Mouse (Mus musculus) activated CD4-positive, CD25-positive, alpha-beta regulatory T cell, adult 4 months (primary cell): ENCODE measurements at regions not wholly inside any gene's neighbourhood (a gene's known extent, or its start where the extent isn't known, plus 50 kb on each side); places are given as distances from the start of the nearest gene placed in this dataset.
"Not testable (repeated sequence)": the region's sequence is repeated elsewhere in the genome, so short reads cannot be mapped to it uniquely, and the experiment has no call there.

Experiments used
- ATAC-seq: one replicate; pipeline ENCODE4 v1.8.0; 2017

- ATAC-seq = no peak
These were observed 147.7 kb downstream of the Tmem121 start for GRCm38 (mm10) chr12:113333399-113333798.

GRCm38 (mm10) chr12:113333853-113334252 is 148.1 kb downstream of the Tmem121 start:
- ATAC-seq = not testable (repeated sequence)

- no peak for ATAC-seq
These were observed 151.5 kb downstream of the Tmem121 start for GRCm38 (mm10) chr12:113337271-113337670.

GRCm38 (mm10) chr12:113338891-113339290 is 150.4 kb upstream of the Adam6b start:
- no peak for ATAC-seq

GRCm38 (mm10) chr12:113341046-113341445 is 148.3 kb upstream of the Adam6b start:
- ATAC-seq = no peak

GRCm38 (mm10) chr12:113355132-113355531 is 134.2 kb upstream of the Adam6b start:
- no peak for ATAC-seq

- ATAC-seq = no peak
These were observed 131.2 kb upstream of the Adam6b start for GRCm38 (mm10) chr12:113358077-113358476.

GRCm38 (mm10) chr12:113360032-113360431 is 129.3 kb upstream of the Adam6b start:
- no peak for ATAC-seq

- ATAC-seq = peak; percentile 90
These were observed 126.8 kb upstream of the Adam6b start for GRCm38 (mm10) chr12:113362409-113363038.

GRCm38 (mm10) chr12:113364023-113364422 is 125.3 kb upstream of the Adam6b start:
- no peak for ATAC-seq

- ATAC-seq = no peak
These were observed 124.9 kb upstream of the Adam6b start for GRCm38 (mm10) chr12:113364437-113364836.

GRCm38 (mm10) chr12:113365783-113366182 is 123.5 kb upstream of the Adam6b start:
- ATAC-seq = no peak

- ATAC-seq = no peak
These were observed 122.9 kb upstream of the Adam6b start for GRCm38 (mm10) chr12:113366394-113366793.

GRCm38 (mm10) chr12:113401578-113402113 is 87.7 kb upstream of the Adam6b start:
- ATAC-seq = no peak

- no peak for ATAC-seq
These were observed 86.5 kb upstream of the Adam6b start for GRCm38 (mm10) chr12:113402823-113403222.

- no peak for ATAC-seq
These were observed 78.2 kb upstream of the Adam6b start for GRCm38 (mm10) chr12:113411113-113411512.

- no peak for ATAC-seq
These were observed 75.3 kb upstream of the Adam6b start for GRCm38 (mm10) chr12:113413996-113414395.

GRCm38 (mm10) chr12:113417521-113417920 is 71.8 kb upstream of the Adam6b start:
- ATAC-seq = no peak

GRCm38 (mm10) chr12:113418731-113419402 is 70.4 kb upstream of the Adam6b start:
- ATAC-seq = no peak

- no peak for ATAC-seq
These were observed 68.5 kb upstream of the Adam6b start for GRCm38 (mm10) chr12:113420721-113421305.

GRCm38 (mm10) chr12:113421716-113422595 is 67.4 kb upstream of the Adam6b start:
- ATAC-seq = no peak

GRCm38 (mm10) chr12:113422736-113423254 is 66.5 kb upstream of the Adam6b start:
- ATAC-seq = no peak
